Mouse (Mus musculus) lung, postnatal 0 days (tissue): ENCODE data around the gene Slc16a11.

Experiments
- CTCF ChIP-seq: IDR thresholded peaks from 2 replicates; pipeline ENCODE4 v1.5.1; 2016; ENCODE audit warnings: antibody characterized with exemption, mild to moderate bottlenecking
- EP300 ChIP-seq: IDR thresholded peaks from 2 replicates; pipeline ENCODE4 v1.6.1; 2016; ENCODE audit warnings: antibody characterized with exemption, mild to moderate bottlenecking, control low read depth

GRCm38 (mm10) chr11:70221603-70222500, 9.3 kb downstream of the Slc16a11 start:
- TF ChIP-seq EP300, result no peak
- TF ChIP-seq CTCF, result no peak
